Mouse (Mus musculus) embryonic facial prominence, embryonic 11.5 days (tissue): Measurements from ENCODE around the gene Hpf1. TPM values are rescaled to one million over a fixed set of nuclear protein-coding genes. Genes with fewer than 3 reads are reported as not detected.

Experiments used
- ATAC-seq: fragments of 200-750 bp; cut with Nextera tagmentation; replicated peaks from 2 replicates; pipeline ENCODE4 v1.8.0; 2017; ENCODE audit warnings: low read depth; ENCODE audit not compliant: insufficient number of reproducible peaks, low FRiP score, low TSS enrichment
- DNase-seq: peaks from one replicate; pipeline ENCODE4 v3.0.0-alpha.2; 2015; ENCODE audit warnings: low spot score
- H3K27ac ChIP-seq: fragments of 300-500 bp; sonication (generic); replicated peaks from 2 replicates; pipeline ENCODE4 v1.5.1; 2014; ENCODE audit warnings: mild to moderate bottlenecking, low read depth, low read length, control low read depth
- H3K27me3 ChIP-seq: fragments of 300-500 bp; sonication (generic); 2 replicates; pipeline ENCODE4 v1.6.1; 2014; ENCODE audit warnings: mild to moderate bottlenecking, low read length, moderate library complexity, mixed read lengths; ENCODE audit not compliant: control insufficient read depth, insufficient read depth
- H3K36me3 ChIP-seq: fragments of 300-500 bp; sonication (generic); replicated peaks from 2 replicates; pipeline ENCODE4 v1.6.1; 2014; ENCODE audit warnings: low read depth, mild to moderate bottlenecking, low read length, moderate library complexity, mixed read lengths; ENCODE audit not compliant: control insufficient read depth, insufficient read depth
- H3K4me1 ChIP-seq: fragments of 300-500 bp; sonication (generic); 2 replicates; pipeline ENCODE4 v1.6.1; 2014; ENCODE audit warnings: low read length, mixed read lengths; ENCODE audit not compliant: control insufficient read depth, insufficient read depth
- H3K4me2 ChIP-seq: fragments of 300-500 bp; sonication (generic); 2 replicates; pipeline ENCODE4 v1.6.1; 2014; ENCODE audit warnings: low read depth, mild to moderate bottlenecking, control low read depth, low read length, moderate library complexity
- H3K4me3 ChIP-seq: fragments of 300-500 bp; sonication (generic); 2 replicates; pipeline ENCODE4 v1.5.1; 2014; ENCODE audit warnings: low read depth, low read length, control low read depth
- H3K9ac ChIP-seq: fragments of 300-500 bp; sonication (generic); replicated peaks from 2 replicates; pipeline ENCODE4 v1.6.1; 2014; ENCODE audit warnings: mild to moderate bottlenecking, control low read depth, low read length
- H3K9me3 ChIP-seq: fragments of 300-500 bp; sonication (generic); replicated peaks from 2 replicates; pipeline ENCODE4 v1.6.1; 2016; ENCODE audit warnings: mild to moderate bottlenecking, low read length, inconsistent platforms, mixed read lengths; ENCODE audit not compliant: control insufficient read depth
- WGBS: fragments of 180-500 bp; shearing (Covaris S2); extraction: QIAGEN DNeasy Blood & Tissue Kit; methylation state at CpG from one replicate; pipeline ENCODE4 v1.1.7; 2014; 5-methylcytosine and 5-hydroxymethylcytosine counted together
- polyA plus RNA-seq: library from polyadenylated mRNA; unstranded; fragments of >200 nt; fragmentation: Nextera tagmentation; extraction: Ambion mirVana; gene quantifications from 2 replicates; pipeline ENCODE4 v1.2.1, GENCODE M21; 2014

The Hpf1 gene
- polyA plus RNA-seq, 1 experiment from 2014 or later: 147 TPM

GRCm38 (mm10) chr8:60951271-60951670 lies 61.1 kb downstream of the Hpf1 start:
- Histone ChIP-seq H3K27me3 (no peaks in the 10 kb centered on the region), H3K4me1 (no peaks in the 10 kb centered on the region), H3K36me3 (no peaks in the 10 kb centered on the region), H3K27ac (no peak overlapping the region), H3K9ac (no peak overlapping the region), H3K4me3 (no peak overlapping the region), H3K9me3 (no peaks in the 10 kb centered on the region), H3K4me2 (no peak overlapping the region)
- ATAC-seq (no peak), DNase-seq (no peak)
- 74% methylated on average over 4 of the region's 4 CpGs for WGBS

GRCm38 (mm10) chr8:60951757-60952156 lies 61.5 kb downstream of the Hpf1 start:
- Histone ChIP-seq H3K4me1 (no peaks in the 10 kb centered on the region), H3K4me2 (no peak overlapping the region), H3K9ac (no peak overlapping the region), H3K4me3 (no peak overlapping the region), H3K36me3 (no peaks in the 10 kb centered on the region), H3K27ac (no peak overlapping the region), H3K27me3 (no peaks in the 10 kb centered on the region), H3K9me3 (no peaks in the 10 kb centered on the region)
- no peak for ATAC-seq
- DNase-seq: no peak
- WGBS: 94% methylated on average over 1 of the region's 1 CpGs

- no peak overlapping the region for H3K27ac ChIP-seq
- no peak for ATAC-seq
These were observed 62.6 kb downstream of the Hpf1 start for GRCm38 (mm10) chr8:60952803-60953202.

GRCm38 (mm10) chr8:60954281-60955014 lies 64.2 kb downstream of the Hpf1 start:
- no peaks in the 10 kb centered on the region for H3K9me3 ChIP-seq
- H3K36me3 ChIP-seq: no peaks in the 10 kb centered on the region
- H3K4me2 ChIP-seq: peak overlapping the region; percentile 25
- peak overlapping the region; percentile 35; the same call in 1 of the 2 replicates for H3K9ac ChIP-seq
- WGBS: under 1% methylated on average over 15 of the region's 15 CpGs
- no peaks in the 10 kb centered on the region for H3K4me1 ChIP-seq
- DNase-seq: peak; percentile 95
- peak; percentile 95 for ATAC-seq
- H3K27ac ChIP-seq: peak overlapping the region; percentile 63
- H3K27me3 ChIP-seq: no peaks in the 10 kb centered on the region
- H3K4me3 ChIP-seq: peak overlapping the region; percentile 27

More at GRCm38 (mm10) chr8:60952803-60953202, 62.6 kb downstream of the Hpf1 start:
- Histone ChIP-seq H3K4me2 (no peak overlapping the region), H3K4me3 (no peak overlapping the region), H3K9me3 (no peaks in the 10 kb centered on the region), H3K4me1 (no peaks in the 10 kb centered on the region), H3K9ac (no peak overlapping the region), H3K36me3 (no peaks in the 10 kb centered on the region), H3K27me3 (no peaks in the 10 kb centered on the region)
- 70% methylated on average over 5 of the region's 5 CpGs for WGBS
- no peak for DNase-seq

- no peak for ATAC-seq
- Histone ChIP-seq H3K9me3 (no peaks in the 10 kb centered on the region), H3K9ac (no peak overlapping the region), H3K4me3 (no peak overlapping the region), H3K27me3 (no peaks in the 10 kb centered on the region), H3K4me1 (no peaks in the 10 kb centered on the region), H3K27ac (no peak overlapping the region), H3K36me3 (no peaks in the 10 kb centered on the region), H3K4me2 (no peak overlapping the region)
- DNase-seq: no peak
- WGBS: 90% methylated on average over 7 of the region's 7 CpGs
These were observed 66.6 kb downstream of the Hpf1 start for GRCm38 (mm10) chr8:60956847-60957246.

Other genes starting within 250 kb of the Hpf1 start
- 18.0 and 19.7 TPM in 2 replicates for gene Clcn3, start 92.9 kb downstream of the Hpf1 start, polyA plus RNA-seq
- gene Nek1, start 102.8 kb downstream of the Hpf1 start, polyA plus RNA-seq: 22.7 and 24.5 TPM in 2 replicates